Mouse (Mus musculus) limb, embryonic 13.5 days (tissue): ENCODE measurements at regions not wholly inside any gene's neighbourhood (a gene's known extent, or its start where the extent isn't known, plus 50 kb on each side); places are given as distances from the start of the nearest gene placed in this dataset.
A peak's percentile ranks its signal among the peaks of the same experiment; 100 is the strongest.

Source experiments
- ATAC-seq: fragments of 200-750 bp; cut with Nextera tagmentation; 2 replicates; pipeline ENCODE4 v1.8.0; 2017; ENCODE audit warnings: low read depth, moderate number of reproducible peaks, moderate TSS enrichment; ENCODE audit not compliant: low FRiP score
- H3K27ac ChIP-seq: fragments of 300-500 bp; sonication (generic); 2 replicates; pipeline ENCODE4 v1.5.1; 2015; ENCODE audit warnings: inconsistent platforms, mild to moderate bottlenecking, moderate library complexity
- H3K27me3 ChIP-seq: fragments of 300-500 bp; sonication (generic); 2 replicates; pipeline ENCODE4 v1.6.1; 2015; ENCODE audit warnings: mild to moderate bottlenecking, inconsistent platforms
- H3K36me3 ChIP-seq: fragments of 300-500 bp; sonication (generic); 2 replicates; pipeline ENCODE4 v1.6.1; 2015; ENCODE audit warnings: inconsistent platforms, mild to moderate bottlenecking, moderate library complexity
- H3K4me1 ChIP-seq: fragments of 300-500 bp; sonication (generic); 2 replicates; pipeline ENCODE4 v1.6.1; 2015; ENCODE audit warnings: inconsistent platforms
- H3K4me2 ChIP-seq: fragments of 300-500 bp; sonication (generic); replicated peaks from 2 replicates; pipeline ENCODE4 v1.6.1; 2015; ENCODE audit warnings: inconsistent platforms, mild to moderate bottlenecking, moderate library complexity
- H3K4me3 ChIP-seq: fragments of 300-500 bp; sonication (generic); 2 replicates; pipeline ENCODE4 v1.5.1; 2015; ENCODE audit warnings: moderate library complexity, mild to moderate bottlenecking, inconsistent platforms
- H3K9ac ChIP-seq: fragments of 300-500 bp; sonication (generic); 2 replicates; pipeline ENCODE4 v1.6.1; 2015; ENCODE audit warnings: mild to moderate bottlenecking, inconsistent platforms
- H3K9me3 ChIP-seq: fragments of 300-500 bp; sonication (generic); 2 replicates; pipeline ENCODE4 v1.6.1; 2016; ENCODE audit warnings: inconsistent platforms
- whole genome bisulfite sequencing: fragments of 180-500 bp; shearing (Covaris S2); methylation state at CpG from one replicate; pipeline ENCODE4 v1.1.7; 2015; 5-methylcytosine and 5-hydroxymethylcytosine counted together

DNA sequence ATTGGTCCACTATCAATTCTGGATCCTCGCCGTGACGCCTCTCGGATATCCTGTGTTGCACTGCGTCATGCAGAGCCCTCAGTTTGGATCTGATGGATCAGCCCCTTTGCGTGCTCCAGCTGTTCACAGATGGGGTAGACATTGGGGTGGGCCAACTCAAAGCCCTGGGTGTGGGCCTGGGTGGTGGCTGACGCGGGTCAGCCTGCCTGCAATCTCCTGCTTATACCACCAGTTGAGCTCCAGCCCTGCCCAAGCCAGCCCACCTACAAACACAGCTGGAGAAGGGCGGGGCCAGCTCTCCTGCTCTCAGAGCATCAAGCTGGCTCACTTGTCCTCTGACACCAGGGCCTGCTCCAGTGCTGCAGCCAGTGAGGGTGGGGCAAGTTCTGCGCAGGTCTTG, 73.1 kb downstream of the Rps15a start:
- Histone ChIP-seq H3K4me3 (no peak overlapping the region), H3K36me3 (no peaks in the 10 kb centered on the region), H3K27me3 (no peaks in the 10 kb centered on the region), H3K4me2 (no peak overlapping the region), H3K9me3 (no peaks in the 10 kb centered on the region), H3K4me1 (peaks cover 7% of the 10 kb centered on the region; the same call in 1 of the 2 replicates), H3K27ac (no peak overlapping the region), H3K9ac (no peak overlapping the region)
- 59% methylated on average over 10 of the region's 10 CpGs for WGBS
- ATAC-seq = peak; percentile 36; the same call in 1 of the 2 replicates

GRCm38 (mm10) chr7:118039862-118040261, 76.1 kb downstream of the Rps15a start:
- no peak overlapping the region for H3K4me3 ChIP-seq
- H3K4me1 ChIP-seq = peaks cover 7% of the 10 kb centered on the region; the same call in 1 of the 2 replicates
- no peaks in the 10 kb centered on the region for H3K9me3 ChIP-seq
- no peak for ATAC-seq
- H3K4me2 ChIP-seq = no peak overlapping the region
- WGBS = 75% methylated on average over 4 of the region's 4 CpGs
- no peak overlapping the region for H3K9ac ChIP-seq
- H3K36me3 ChIP-seq = no peaks in the 10 kb centered on the region
- H3K27ac ChIP-seq = no peak overlapping the region
- no peaks in the 10 kb centered on the region for H3K27me3 ChIP-seq

- no peak for ATAC-seq
- 66% methylated on average over 3 of the region's 3 CpGs for WGBS
Measured at GRCm38 (mm10) chr7:118037062-118037461, 78.9 kb downstream of the Rps15a start.

GRCm38 (mm10) chr7:118026106-118026526, 89.9 kb downstream of the Rps15a start:
- no peak overlapping the region for H3K4me2 ChIP-seq
- no peaks in the 10 kb centered on the region for H3K36me3 ChIP-seq
- ATAC-seq = no peak
- 14% methylated on average over 10 of the region's 10 CpGs for WGBS
- no peak overlapping the region for H3K27ac ChIP-seq
- H3K4me3 ChIP-seq = no peak overlapping the region
- H3K4me1 ChIP-seq = 0 out of 2 replicates have a peak, but pooled peaks cover 6% of the 10 kb centered on the region
- 0 out of 2 replicates have a peak, but pooled peaks cover 2% of the 10 kb centered on the region for H3K27me3 ChIP-seq
- H3K9ac ChIP-seq = no peak overlapping the region
- no peaks in the 10 kb centered on the region for H3K9me3 ChIP-seq

More at GRCm38 (mm10) chr7:118037062-118037461, 78.9 kb downstream of the Rps15a start:
- Histone ChIP-seq H3K4me1 (no peaks in the 10 kb centered on the region), H3K9ac (no peak overlapping the region), H3K27me3 (no peaks in the 10 kb centered on the region), H3K36me3 (no peaks in the 10 kb centered on the region), H3K4me2 (no peak overlapping the region), H3K4me3 (no peak overlapping the region), H3K9me3 (no peaks in the 10 kb centered on the region), H3K27ac (no peak overlapping the region)

DNA sequence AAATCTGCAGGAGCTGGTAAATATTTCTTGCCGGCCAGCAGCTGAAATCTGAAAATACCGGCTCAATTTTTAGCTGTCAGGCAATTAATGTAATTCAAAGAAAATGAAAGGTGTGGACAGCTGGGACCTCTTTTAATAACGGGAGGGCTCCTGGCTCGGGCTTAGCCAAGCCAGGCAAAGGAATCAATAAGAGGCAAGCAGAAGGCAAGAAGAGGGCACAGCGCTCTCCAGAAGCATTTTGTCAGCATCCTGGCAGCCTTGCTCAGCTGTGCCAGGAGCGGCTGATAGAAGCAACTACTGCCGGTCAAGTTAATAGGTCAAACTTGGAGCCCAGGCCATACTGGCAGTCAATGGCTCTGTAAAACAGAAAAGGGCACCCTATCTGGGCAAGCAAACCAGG, 111.4 kb downstream of the Rps15a start:
- no peak for ATAC-seq
- no peak overlapping the region for H3K4me3 ChIP-seq
- WGBS = 74% methylated on average over 7 of the region's 7 CpGs
- H3K36me3 ChIP-seq = no peaks in the 10 kb centered on the region
- H3K9ac ChIP-seq = no peak overlapping the region
- H3K27me3 ChIP-seq = no peaks in the 10 kb centered on the region
- no peak overlapping the region for H3K4me2 ChIP-seq
- H3K4me1 ChIP-seq = no peaks in the 10 kb centered on the region
- H3K27ac ChIP-seq = no peak overlapping the region
- no peaks in the 10 kb centered on the region for H3K9me3 ChIP-seq

DNA sequence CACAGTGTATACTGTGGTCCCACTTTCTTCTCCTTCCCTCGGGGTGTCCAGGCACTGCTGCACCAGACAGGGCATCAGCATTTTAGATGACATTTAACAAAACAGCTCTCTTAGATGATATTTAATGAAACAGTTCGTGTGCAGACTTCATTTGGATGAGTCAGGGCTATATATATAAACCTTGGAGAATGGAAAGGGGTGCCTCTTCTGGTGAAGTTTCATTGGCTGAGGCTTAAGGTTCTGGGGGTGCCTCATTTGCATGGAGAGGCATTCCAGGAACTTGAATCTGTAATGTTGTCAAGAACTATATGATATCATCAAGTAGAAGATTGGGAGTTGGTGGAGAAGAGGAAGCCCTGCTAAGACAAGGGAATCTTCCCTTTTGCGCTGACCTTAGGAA, 114.1 kb downstream of the Rps15a start:
- H3K4me1 ChIP-seq = no peaks in the 10 kb centered on the region
- no peak overlapping the region for H3K4me2 ChIP-seq
- no peak overlapping the region for H3K27ac ChIP-seq
- 70% methylated on average over 3 of the region's 3 CpGs for WGBS
- H3K9me3 ChIP-seq = no peaks in the 10 kb centered on the region
- H3K27me3 ChIP-seq = no peaks in the 10 kb centered on the region
- H3K9ac ChIP-seq = no peak overlapping the region
- no peak overlapping the region for H3K4me3 ChIP-seq
- H3K36me3 ChIP-seq = no peaks in the 10 kb centered on the region
- ATAC-seq = no peak

GRCm38 (mm10) chr7:118001121-118001520, 114.9 kb downstream of the Rps15a start:
- H3K27ac ChIP-seq = no peak overlapping the region
- H3K4me3 ChIP-seq = no peak overlapping the region
- no peaks in the 10 kb centered on the region for H3K4me1 ChIP-seq
- no peak overlapping the region for H3K4me2 ChIP-seq
- no peaks in the 10 kb centered on the region for H3K9me3 ChIP-seq
- no peaks in the 10 kb centered on the region for H3K27me3 ChIP-seq
- no peaks in the 10 kb centered on the region for H3K36me3 ChIP-seq
- no peak overlapping the region for H3K9ac ChIP-seq
- peak; percentile 76; the same call in 1 of the 2 replicates for ATAC-seq
- WGBS = 8% methylated on average over 4 of the region's 4 CpGs

GRCm38 (mm10) chr7:117982177-117982576, 133.8 kb downstream of the Rps15a start:
- Histone ChIP-seq H3K27me3 (no peaks in the 10 kb centered on the region), H3K4me2 (no peak overlapping the region), H3K9ac (no peak overlapping the region), H3K9me3 (no peaks in the 10 kb centered on the region), H3K36me3 (no peaks in the 10 kb centered on the region), H3K4me3 (no peak overlapping the region), H3K4me1 (no peaks in the 10 kb centered on the region), H3K27ac (no peak overlapping the region)
- WGBS = 77% methylated on average over 4 of the region's 4 CpGs
- no peak for ATAC-seq

GRCm38 (mm10) chr7:117971176-117971575, 144.8 kb downstream of the Rps15a start:
- Histone ChIP-seq H3K27ac (no peak overlapping the region), H3K4me2 (no peak overlapping the region), H3K4me3 (no peak overlapping the region), H3K9ac (no peak overlapping the region), H3K4me1 (no peaks in the 10 kb centered on the region), H3K9me3 (no peaks in the 10 kb centered on the region), H3K27me3 (no peaks in the 10 kb centered on the region), H3K36me3 (no peaks in the 10 kb centered on the region)
- no peak for ATAC-seq
- 31% methylated on average over 1 of the region's 1 CpGs for WGBS

DNA sequence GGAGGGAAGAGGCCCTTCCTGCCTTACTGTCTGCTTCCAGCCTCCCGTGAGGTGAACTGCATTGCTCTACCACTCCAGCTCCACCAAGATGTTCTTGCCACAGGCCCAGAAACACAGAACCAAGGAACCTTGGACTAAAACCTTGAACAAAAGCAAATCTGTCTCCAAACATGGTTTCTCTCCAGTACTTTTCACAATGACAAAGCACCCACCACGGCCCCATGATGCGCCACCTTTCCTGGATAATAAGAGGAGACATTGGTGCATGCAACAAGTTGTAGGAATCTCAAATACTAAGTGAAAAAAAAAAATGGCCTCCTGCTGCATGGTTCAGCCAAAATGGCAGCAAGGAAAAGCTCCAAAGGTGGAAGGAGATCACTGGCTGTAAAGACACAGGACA, 172.6 kb downstream of the Rps15a start:
- Histone ChIP-seq H3K9ac (no peak overlapping the region), H3K36me3 (no peaks in the 10 kb centered on the region), H3K27ac (no peak overlapping the region), H3K4me3 (no peak overlapping the region), H3K9me3 (no peaks in the 10 kb centered on the region), H3K4me1 (peaks cover 3% of the 10 kb centered on the region; the same call in 1 of the 2 replicates), H3K27me3 (no peaks in the 10 kb centered on the region; the same call in 1 of the 2 replicates), H3K4me2 (no peak overlapping the region)
- no peak for ATAC-seq
- 90% methylated on average over 3 of the region's 3 CpGs for WGBS

- Histone ChIP-seq H3K27me3 (no peaks in the 10 kb centered on the region; the same call in 1 of the 2 replicates), H3K4me1 (no peaks in the 10 kb centered on the region)
- ATAC-seq = no peak
Measured at GRCm38 (mm10) chr7:117939618-117940017, 176.4 kb downstream of the Rps15a start.

GRCm38 (mm10) chr7:117934908-117935307, 181.1 kb downstream of the Rps15a start:
- no peak for ATAC-seq
- 72% methylated on average over 3 of the region's 3 CpGs for WGBS

More at GRCm38 (mm10) chr7:117939618-117940017, 176.4 kb downstream of the Rps15a start:
- no peak overlapping the region for H3K27ac ChIP-seq
- H3K4me3 ChIP-seq = no peak overlapping the region
- no peak overlapping the region for H3K4me2 ChIP-seq
- H3K9me3 ChIP-seq = no peaks in the 10 kb centered on the region
- no peaks in the 10 kb centered on the region for H3K36me3 ChIP-seq
- no peak overlapping the region for H3K9ac ChIP-seq
- 73% methylated on average over 7 of the region's 7 CpGs for WGBS

GRCm38 (mm10) chr7:117931234-117931895, 184.6 kb downstream of the Rps15a start:
- Histone ChIP-seq H3K4me3 (no peak overlapping the region), H3K27ac (no peak overlapping the region), H3K4me2 (no peak overlapping the region), H3K4me1 (peaks cover 9% of the 10 kb centered on the region), H3K27me3 (no peaks in the 10 kb centered on the region), H3K36me3 (no peaks in the 10 kb centered on the region), H3K9me3 (no peaks in the 10 kb centered on the region), H3K9ac (no peak overlapping the region)
- no peak for ATAC-seq
- 29% methylated on average over 12 of the region's 12 CpGs for WGBS

More at GRCm38 (mm10) chr7:117934908-117935307, 181.1 kb downstream of the Rps15a start:
- Histone ChIP-seq H3K27ac (no peak overlapping the region), H3K4me2 (no peak overlapping the region), H3K4me3 (no peak overlapping the region), H3K9ac (no peak overlapping the region), H3K4me1 (peaks cover 9% of the 10 kb centered on the region), H3K9me3 (no peaks in the 10 kb centered on the region), H3K36me3 (no peaks in the 10 kb centered on the region), H3K27me3 (no peaks in the 10 kb centered on the region; the same call in 1 of the 2 replicates)
